Mouse (Mus musculus) induced T-regulatory cell, adult 2 months (primary cell): Measurements from ENCODE around the gene Slc25a39.
"Not testable (repeated sequence)": the region's sequence is repeated elsewhere in the genome, so short reads cannot be mapped to it uniquely, and the experiment has no call there.

ENCODE experiments used
- DNase-seq: peaks from one replicate; pipeline ENCODE4 v3.0.0-alpha.2; 2012; ENCODE audit warnings: low read depth

Slc25a39 gene

DNA sequence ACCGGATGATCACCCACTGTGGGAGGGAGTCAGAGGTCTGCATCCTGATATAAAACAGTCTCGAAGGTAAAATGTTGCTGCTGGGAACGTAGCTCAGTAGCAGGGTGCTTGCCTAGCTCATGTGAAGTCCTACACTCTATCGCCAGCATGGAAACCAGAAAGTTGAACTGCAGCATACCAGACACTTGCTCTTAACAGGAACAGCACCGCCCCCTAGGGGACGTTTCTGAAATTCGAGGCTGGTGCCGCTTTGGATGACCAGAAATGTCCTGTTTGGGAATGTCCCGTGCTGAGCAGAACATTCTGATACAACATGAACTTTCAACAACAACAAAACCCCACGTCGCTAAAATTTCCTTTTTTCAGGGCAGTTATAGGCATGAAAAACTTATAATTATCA is 4.0 kb upstream of the Slc25a39 start:
- DNase-seq = peak; percentile 94

DNA sequence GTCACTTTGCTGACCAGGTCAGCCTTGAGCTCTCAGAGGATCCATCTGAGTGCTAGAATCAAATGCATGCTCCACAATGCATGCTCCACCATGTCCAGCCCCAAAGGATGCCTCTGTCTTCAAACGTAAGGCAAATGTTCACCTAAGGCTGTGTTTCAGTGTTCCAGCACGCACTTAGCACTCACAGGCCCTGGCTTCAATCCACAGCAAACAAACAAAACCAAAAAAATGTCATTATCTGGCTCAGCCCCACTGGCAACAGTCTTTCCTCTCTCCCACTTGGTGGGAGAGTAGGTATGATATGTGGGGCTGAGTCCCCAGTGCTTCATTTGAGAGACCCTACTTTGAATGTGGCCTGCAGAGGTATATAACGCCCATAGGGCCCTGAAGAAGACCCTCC is 3.3 kb upstream of the Slc25a39 start:
- no peak for DNase-seq

DNA sequence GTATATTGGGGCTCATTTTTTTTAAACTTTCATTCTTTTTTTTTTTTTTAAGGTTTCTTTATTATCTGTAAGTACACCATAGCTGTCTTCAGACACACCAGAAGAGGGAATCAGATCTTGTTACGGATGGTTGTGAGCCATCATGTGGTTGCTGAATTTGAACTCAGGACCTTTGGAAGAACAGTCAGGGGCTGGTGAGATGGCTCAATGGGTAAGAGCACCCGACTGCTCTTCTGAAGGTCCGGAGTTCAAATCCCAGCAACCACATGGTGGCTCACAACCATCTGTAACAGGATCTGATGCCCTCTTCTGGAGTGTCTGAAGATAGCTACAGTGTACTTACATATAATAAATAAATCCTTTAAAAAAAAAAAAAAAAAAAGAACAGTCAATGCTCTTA is 2.6 kb upstream of the Slc25a39 start:
- DNase-seq = not testable (repeated sequence)

DNA sequence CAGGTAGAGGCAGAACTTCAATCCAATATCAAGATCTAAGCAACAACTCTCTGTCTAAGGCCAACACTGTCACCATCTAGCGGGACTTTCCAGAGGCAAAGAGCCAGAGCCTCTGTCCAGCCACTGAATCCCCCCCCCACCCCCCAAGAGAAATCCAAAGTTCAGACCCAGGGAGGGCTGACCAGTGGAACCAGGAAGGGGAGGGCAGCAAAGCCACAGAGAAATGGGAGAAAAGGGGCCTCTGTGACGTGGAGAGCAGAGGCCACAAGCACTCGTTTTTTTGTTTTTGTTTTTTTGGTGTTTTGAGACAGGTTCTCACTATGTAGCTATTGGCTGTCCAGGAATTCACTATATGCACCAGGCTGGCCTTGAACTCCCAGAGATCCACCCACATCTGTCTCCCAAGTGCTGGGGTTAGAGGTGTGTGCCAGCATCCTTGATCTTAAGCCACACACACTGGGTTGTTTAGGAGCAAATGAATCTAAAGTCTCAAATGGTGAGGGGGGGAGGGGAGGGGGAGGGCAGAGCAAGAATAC is 2.1 kb upstream of the Slc25a39 start:
- no peak for DNase-seq

DNA sequence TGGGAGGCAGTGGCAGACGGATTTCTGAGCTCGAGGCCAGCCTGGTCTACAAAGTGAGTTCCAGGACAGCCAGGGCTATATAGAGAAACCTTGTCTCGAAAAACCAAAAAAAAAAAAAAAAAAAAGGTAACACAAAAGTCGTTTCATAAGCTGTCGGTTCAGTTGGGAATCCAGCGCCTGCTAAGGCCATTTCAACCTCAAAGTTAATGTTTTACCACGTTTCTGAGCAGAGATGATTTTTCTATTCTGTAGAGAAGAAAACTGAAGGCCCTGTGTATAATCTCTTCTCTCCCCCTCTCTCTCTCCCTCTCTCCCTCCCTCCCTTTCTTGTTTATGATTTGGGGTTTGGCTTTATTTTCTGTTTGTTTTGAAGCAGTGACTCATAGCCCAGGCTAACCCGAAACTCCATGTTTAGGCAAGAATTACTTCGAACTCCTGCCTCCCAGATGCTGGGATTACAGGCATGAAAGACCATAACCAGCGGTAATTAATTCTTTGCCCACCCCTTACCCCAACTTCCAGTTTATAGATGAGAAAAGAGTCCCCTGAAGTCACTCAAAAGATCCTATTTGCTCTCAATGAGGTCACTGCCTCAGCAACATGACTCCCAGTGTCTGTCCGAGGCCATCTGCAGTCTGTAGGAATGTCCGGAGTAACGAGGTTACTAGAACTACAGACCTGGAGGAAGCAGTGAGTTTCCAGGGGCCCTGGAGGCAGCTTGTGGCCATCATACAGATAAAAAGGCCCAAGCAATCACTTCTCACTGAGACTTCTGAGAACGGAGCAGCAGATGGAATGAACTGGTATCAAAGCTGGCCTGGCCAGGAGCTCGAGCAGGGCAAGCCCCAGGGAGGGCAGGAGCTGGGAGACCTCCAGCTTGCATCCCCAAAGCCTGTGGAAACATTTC is 1.4 kb upstream of the Slc25a39 start:
- no peak for DNase-seq

DNA sequence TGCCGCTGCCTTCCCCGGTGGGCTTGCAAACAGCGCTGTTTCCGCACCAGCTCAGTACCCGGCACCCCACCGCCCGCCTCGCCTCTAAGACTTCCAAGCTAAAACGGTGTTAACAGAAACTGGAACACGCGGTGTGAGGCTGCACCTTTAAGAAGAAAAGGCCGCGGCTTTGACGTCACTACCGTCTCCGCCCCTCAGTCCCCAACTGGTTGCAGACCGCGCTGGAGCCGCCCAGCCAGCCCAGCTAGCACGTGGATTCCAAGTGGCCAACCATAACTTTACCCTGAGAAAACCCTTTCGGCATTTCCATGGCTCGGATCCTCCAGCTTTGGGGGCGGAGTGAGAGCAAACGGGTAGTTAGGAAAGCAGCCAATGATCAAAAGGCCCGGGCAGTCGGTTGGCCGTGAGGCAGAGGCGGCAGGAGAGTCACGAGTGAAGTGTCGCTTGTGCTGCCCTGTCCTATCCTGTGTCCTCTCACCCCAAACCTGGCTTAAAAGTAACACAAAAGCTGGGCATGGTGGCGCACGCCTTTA is 664 bp upstream of the Slc25a39 start:
- peak; percentile 98 for DNase-seq

DNA sequence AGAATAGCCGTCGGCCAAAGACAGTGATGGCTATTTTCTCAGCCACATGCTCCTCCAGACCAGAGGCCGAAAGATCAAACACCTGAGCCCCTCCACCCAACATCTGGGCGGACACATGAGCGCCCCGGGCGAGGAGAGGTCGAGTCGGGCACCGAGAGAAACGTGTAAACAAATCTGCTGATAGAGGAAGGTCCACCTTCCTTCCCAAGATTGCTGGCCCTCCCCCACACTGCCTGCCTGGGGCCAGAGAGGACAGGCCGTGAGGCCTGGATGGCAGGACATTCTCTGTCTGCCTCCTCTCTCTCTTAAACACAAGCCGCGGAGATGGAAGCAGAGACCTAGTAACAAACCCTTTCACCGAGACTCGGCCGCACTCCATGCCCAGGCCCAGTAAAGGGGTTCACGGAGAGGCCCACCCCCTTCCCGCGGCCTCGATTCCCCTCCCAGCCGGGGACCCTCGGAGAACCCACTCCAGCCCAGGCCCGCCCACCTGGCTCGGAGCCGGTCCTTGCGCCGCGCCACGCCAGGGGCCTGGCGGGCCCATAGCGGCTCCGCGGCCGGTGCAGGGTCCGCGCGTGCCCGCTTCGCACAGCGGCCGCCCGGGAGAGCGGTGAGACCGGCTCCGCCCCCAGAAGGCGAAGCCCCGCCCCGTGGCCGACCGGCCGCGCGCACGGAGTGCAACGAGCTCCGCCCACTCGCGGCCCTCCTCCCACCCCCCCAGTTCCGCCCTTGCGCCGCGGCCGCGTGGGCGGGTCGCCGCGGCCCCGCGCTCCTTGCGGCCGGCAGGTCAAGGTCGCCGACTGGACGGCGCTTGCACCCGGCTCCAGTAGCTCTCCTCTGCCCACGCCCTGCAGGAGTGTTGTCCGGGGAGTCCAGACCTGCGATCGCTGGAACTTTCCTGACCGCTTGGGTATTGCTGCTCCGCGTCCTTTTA is 579 bp downstream of the Slc25a39 start:
- DNase-seq = peak; percentile 93

DNA sequence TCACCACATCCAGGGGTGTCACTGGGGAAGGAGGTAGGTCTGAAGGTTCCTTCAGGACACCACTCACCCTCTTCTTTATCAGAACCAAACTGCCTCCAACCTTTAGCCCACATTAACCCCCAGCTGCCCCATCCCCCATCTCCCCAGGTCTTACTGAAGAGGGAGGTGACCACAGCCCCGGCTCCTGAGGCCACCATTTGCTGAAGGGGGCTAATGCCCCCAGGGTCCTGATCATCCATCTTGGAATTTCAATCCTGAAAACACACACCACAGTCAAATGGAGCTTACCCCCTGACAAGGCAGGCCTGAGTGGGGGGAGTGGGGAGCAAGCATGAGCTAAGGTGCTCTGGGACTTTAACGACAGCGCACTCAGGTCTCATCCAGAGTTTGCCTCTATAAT is 1.3 kb downstream of the Slc25a39 start:
- DNase-seq = no peak

DNA sequence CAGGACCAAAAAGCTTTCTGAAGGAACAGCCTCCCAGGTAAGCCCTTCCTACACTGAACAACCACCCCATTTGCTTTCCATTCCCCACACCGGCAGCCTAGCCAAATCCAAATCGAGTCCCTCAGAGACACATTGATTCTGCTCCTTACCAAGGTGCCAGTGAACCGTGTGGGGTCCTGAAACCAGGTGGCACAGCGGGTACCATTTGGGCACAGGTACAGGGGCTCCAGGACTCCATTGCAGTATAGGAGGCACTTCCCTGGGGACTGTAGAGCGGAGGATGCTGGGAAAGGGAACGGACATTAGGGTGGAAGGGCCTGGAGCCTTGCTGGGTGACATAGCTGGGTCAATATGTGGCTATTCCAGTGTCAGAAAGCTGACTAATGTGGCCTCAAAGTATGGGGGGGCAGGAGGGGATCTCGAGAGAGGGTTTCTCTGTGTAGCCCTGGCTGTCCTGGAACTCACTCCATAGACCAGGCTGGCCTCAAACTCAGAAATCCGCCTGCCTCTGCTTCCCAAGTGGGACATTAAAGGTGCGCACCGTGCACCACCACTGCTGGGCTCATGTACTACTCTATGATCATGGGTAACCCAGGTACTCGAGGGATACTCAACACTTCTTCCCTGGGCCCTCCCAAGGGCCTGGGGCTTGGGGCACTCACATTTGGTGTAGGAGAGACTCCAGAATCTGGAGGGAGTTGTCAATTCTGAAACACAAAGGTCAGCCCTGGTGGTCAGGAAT is 2.0 kb downstream of the Slc25a39 start:
- no peak for DNase-seq

DNA sequence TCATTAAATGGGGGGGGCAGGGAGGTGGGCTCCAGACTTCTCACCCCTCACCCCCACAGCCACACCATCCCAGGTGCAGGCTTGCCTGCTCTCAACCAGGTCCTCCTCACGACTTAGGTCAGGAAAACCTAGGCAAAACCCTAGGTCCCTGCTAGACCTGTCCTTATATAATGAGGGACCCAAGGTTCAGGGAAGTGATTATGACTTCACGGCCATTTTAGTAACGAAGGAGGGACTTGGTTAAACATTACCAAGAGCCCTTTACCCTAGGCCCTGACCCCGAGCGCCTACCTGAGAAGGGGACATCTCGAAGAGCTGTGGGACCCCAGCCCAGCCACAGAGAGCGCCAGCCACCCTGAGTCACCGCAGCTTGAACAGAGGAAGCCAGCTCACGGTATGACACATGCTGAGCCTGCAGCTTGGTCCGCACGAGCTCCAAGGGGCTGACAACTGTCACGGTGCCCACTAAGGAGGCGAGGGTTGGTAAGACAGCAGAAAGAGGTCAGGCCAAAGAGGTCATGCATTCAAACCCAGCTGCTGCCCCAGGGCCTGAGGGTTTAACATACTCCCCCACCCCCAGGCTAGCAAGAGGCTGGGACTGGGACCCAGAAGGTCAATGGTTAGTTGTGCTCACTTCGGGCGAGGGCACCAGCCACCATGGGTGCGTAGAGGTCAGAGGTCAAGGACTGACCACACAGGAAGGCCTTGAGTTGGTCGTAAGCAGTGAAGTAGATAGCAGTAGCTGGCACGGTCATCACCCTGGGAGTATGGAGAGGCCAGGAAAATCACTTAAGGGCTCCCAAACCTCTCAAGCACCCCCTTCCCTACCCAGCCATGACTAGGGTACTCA is 3.4 kb downstream of the Slc25a39 start:
- no peak for DNase-seq

DNA sequence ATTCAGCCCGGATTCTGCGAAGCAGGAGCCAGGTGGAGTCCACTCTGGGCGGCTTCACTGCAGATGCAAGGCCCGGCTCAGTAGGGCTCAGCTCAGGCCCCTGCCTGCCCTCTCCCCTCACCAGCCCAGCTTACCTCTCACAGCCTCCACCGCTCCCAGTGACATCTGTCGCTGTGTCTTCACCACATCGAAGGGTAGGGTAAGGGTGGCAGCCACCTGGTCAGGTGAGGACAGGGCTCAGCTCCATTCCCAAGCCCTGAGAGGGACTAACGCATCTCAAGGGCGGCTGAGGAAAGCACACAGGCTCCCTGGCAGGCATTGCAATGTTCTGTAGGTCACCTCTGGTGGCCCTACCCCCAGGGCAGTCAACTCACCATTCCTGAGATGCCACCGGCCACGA is 4.1 kb downstream of the Slc25a39 start:
- no peak for DNase-seq

DNA sequence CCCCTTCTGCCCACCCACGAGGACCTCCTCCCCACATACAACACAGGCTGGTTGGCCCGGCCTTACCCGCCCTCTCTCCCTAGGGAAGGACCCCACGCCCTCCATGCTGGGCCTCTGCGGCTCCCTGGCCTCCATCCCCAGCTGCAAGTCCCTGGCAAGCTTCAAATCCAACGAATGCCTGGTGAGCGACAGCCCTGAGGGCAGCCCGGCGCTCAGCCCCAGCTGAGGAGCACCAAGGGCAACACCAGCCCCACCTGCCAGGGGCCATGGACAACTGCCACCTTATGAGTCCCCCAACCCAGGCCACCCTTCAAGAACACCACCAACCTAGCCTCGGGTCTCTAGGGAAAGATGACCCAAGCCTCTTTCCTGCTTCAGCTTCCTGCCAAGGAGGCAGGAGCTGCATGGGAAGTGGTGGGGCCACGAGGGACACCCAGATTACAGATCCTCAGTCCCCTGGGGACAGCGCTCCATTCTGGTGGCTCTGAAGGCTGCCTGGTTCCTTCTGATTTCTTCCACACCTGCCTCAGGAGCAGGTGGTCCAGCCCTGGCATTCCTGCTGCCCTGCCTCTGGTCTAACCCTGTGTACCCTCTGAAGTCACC is 5.7 kb downstream of the Slc25a39 start:
- no peak for DNase-seq

DNA sequence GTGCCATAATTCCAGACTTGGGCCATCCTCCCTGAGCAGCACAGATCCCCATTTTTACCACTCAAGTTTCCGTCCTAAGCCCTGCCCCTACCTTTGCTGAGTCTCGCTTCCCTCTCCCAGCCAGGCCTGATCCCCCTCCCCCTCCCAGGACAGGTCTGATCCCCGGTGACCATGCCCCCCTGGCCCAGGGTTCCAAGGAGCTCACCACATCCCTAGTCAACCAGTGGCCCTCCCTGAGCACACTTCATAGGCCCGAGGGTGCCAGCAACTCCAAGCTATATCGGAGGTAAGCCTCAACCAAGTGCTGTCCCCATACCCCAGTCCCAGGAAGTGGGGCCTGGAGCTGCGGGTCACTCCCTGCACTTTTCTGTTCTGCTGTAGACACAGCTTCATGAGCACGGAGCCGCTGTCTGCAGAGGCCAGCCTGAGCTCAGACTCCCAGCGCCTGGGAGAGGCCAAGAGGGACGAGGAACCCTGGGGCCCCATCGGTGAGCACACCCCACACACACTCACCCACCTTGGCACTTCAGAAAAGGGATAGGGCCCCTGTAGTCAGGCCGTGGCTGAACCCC is 7.1 kb downstream of the Slc25a39 start:
- DNase-seq = no peak

DNA sequence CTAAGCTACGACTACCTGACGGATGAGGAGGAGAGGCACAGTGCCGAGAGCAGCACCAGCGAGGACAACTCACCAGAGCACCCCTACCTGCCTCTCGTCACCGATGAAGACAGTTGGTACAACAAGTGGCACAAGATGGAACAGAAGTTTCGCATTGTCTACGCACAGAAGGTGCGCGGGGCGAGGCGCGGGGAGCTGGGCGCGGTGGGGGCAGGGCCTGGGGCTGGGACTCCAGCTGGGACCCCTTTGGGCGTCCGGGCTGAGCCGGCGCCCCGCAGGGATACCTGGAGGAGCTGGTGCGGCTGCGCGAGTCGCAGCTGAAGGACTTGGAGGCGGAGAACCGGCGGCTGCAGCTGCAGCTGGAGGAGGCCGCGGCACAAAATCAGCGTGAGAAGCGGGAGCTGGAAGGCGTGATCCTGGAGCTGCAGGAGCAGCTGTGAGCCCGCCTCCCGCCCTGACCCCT is 8.1 kb downstream of the Slc25a39 start:
- DNase-seq = no peak

DNA sequence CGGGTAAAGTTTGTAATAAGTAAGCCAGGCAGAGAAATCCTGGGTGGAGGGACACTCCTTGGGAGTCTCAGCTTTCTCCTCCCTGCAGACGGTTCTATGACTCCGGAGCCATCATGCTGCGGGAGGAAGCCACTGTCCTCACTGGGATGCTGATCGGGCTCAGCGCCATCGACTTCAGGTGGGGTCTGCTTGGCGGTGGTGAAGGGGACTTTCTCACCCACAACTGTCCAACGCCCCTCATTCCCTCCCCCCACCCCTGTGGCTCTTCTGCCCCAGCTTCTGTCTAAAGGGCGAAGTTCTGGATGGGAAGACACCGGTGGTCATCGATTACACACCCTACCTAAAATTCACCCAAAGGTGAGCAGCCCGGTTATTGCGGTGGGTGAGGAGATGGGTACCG is 8.6 kb downstream of the Slc25a39 start:
- no peak for DNase-seq

DNA sequence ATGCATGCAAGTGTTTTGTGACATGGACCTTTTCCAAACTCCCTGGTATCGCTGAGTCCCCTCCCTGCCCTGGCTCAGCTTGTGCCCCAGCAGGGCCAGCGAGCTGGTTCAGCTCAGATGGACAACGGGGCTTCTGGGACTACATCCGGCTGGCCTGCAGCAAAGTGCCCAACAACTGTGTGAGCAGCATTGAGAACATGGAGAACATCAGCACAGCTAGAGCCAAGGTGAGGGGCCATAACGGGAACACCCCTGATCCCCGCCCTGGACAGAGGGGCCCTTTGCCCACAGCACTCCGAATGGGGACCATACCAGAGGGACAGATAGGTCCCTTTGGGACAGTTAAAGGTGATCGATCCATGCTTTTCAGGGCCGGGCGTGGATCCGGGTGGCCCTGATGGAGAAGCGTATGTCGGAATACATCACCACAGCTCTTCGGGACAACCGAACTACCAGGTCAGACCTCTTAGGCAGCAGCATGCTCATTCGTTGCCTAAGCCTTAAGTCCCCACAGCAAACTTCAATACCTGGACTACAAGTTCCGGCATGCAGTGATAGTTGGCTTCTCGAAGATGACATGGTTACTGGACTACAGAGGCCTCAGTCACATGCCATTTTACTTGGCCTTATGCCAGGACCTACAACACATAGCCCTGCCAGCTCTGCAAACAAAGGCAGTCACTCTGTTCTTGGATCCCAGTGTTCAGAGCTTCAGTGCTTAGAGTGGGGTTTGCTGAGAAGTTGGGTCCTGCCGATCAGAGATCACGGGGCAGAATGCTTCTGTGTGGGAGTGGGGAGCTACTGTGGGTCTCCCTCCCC is 9.5 kb downstream of the Slc25a39 start:
- DNase-seq = no peak

DNA sequence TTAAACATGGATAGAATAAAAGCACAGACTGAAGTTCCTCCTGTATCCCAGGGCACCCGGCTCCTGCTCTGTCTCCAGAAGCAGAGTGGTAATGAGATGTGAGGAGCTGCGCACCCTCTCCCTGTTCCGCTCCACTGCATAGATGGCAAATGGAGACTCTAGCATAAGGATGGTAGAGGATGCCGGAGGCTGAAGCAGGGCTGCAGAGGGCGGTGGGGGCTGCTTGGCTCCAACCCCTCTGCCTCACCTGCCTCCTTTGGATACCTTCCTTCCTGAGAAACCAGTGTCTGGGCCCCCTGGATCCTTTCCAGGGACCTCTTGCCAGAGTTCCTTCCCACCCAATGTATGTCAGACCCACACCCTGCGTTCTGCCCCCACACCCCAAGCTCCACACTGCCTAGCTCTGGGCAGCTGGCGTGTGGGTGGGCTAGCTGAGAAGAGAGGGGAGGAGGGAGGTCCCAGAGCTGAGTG is 11.0 kb downstream of the Slc25a39 start:
- DNase-seq = no peak

DNA sequence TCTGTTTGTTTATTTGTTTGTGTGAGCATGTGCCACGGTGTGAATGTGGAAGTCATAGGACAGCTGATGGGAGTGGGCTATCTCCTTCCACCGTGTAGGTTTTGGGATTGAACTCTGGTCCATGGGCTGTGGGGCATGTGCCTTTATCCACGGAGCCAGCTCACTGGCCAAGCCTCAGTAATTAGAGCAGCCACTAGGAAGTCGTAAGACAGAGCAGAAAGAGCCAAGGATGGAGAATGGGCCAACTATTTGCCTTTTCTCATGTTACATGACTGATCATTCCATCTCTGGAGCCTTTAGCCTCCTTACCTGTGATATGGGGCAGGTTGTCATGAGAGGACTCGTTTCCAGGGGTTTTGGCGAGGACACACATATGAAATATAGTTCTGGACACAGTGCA is 11.5 kb downstream of the Slc25a39 start:
- DNase-seq = no peak

DNA sequence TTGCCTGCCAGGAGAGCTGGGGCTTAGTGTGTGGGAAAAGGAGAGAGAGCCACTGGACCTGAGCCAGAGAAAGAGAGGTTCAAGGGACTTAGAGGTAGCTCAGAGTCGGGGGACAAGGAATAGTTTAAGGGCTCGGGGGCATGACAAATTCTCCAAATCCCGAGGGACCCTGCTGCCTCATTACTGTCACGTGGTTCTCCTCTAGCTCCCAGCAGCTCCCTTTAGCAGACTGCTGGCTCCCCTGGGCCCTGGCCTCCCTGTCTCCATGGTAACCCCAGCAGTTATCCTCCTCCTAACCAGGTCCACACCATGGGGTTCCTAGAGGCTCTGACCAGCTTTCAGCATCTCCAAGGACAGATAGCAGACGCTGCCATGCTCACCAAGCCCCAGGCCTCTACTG is 12.5 kb downstream of the Slc25a39 start:
- no peak for DNase-seq
